Mouse (Mus musculus) B cell, adult 2 months (primary cell): ENCODE measurements at regions not wholly inside any gene's neighbourhood (a gene's known extent, or its start where the extent isn't known, plus 50 kb on each side); places are given as distances from the start of the nearest gene placed in this dataset.
A peak's percentile ranks its signal among the peaks of the same experiment; 100 is the strongest.

Experiments
- DNase-seq, 2 experiments: peaks; one replicate each; pipeline ENCODE4 v3.0.0; 2022

- no peak for DNase-seq
Observed at GRCm38 (mm10) chr8:127757396-127757795, 601.0 kb upstream of the Nrp1 start.

- DNase-seq = no peak
Observed at GRCm38 (mm10) chr8:127759906-127760305, 598.5 kb upstream of the Nrp1 start.

- no peak for DNase-seq
Observed at GRCm38 (mm10) chr8:127765199-127765598, 593.2 kb upstream of the Nrp1 start.

GRCm38 (mm10) chr8:127768311-127768710 is 590.1 kb upstream of the Nrp1 start:
- no peak for DNase-seq

GRCm38 (mm10) chr8:127769651-127770050 is 588.8 kb upstream of the Nrp1 start:
- DNase-seq = no peak

- no peak for DNase-seq
Observed at GRCm38 (mm10) chr8:127771781-127772180, 586.6 kb upstream of the Nrp1 start.

GRCm38 (mm10) chr8:127772415-127772814 is 586.0 kb upstream of the Nrp1 start:
- DNase-seq = no peak

- DNase-seq = no peak
Observed at GRCm38 (mm10) chr8:127772917-127773316, 585.5 kb upstream of the Nrp1 start.

- DNase-seq = no peak
Observed at GRCm38 (mm10) chr8:127774642-127775041, 583.8 kb upstream of the Nrp1 start.

GRCm38 (mm10) chr8:127775160-127775559 is 583.2 kb upstream of the Nrp1 start:
- no peak for DNase-seq

- no peak for DNase-seq
Observed at GRCm38 (mm10) chr8:127775747-127776146, 582.7 kb upstream of the Nrp1 start.

- no peak for DNase-seq
Observed at GRCm38 (mm10) chr8:127778352-127779020, 579.9 kb upstream of the Nrp1 start.

- no peak for DNase-seq
Observed at GRCm38 (mm10) chr8:127779021-127779689, 579.2 kb upstream of the Nrp1 start.

GRCm38 (mm10) chr8:127780596-127780995 is 577.8 kb upstream of the Nrp1 start:
- DNase-seq = no peak

- no peak for DNase-seq
Observed at GRCm38 (mm10) chr8:127781011-127781410, 577.4 kb upstream of the Nrp1 start.

- no peak for DNase-seq
Observed at GRCm38 (mm10) chr8:127792611-127793010, 565.8 kb upstream of the Nrp1 start.

- no peak for DNase-seq
Observed at GRCm38 (mm10) chr8:127799849-127800471, 558.4 kb upstream of the Nrp1 start.

GRCm38 (mm10) chr8:127802136-127802535 is 556.3 kb upstream of the Nrp1 start:
- DNase-seq = no peak

- no peak for DNase-seq
Observed at GRCm38 (mm10) chr8:127802661-127803333, 555.6 kb upstream of the Nrp1 start.

- DNase-seq = no peak
Observed at GRCm38 (mm10) chr8:127809203-127810155, 548.9 kb upstream of the Nrp1 start.

- no peak for DNase-seq
Observed at GRCm38 (mm10) chr8:127811338-127811737, 547.1 kb upstream of the Nrp1 start.

- DNase-seq = peak; percentile 41 to 54
Observed at GRCm38 (mm10) chr8:127814785-127815523, 543.5 kb upstream of the Nrp1 start.
